Mouse (Mus musculus) neural tube, embryonic 13.5 days (tissue): ENCODE results near the gene Tnxb. TPM values are rescaled to one million over a fixed set of nuclear protein-coding genes. Genes with fewer than 3 reads are reported as not detected.
A peak's percentile ranks its signal among the peaks of the same experiment; 100 is the strongest.

Source experiments
- ATAC-seq: fragments of 200-750 bp; cut with Nextera tagmentation; 2 replicates; pipeline ENCODE4 v1.8.0; 2017; ENCODE audit warnings: low read depth, mild to moderate bottlenecking, moderate TSS enrichment, moderate library complexity
- H3K27ac ChIP-seq: fragments of 300-500 bp; sonication (generic); replicated peaks from 2 replicates; pipeline ENCODE4 v1.5.1; 2015; ENCODE audit warnings: moderate library complexity, mild to moderate bottlenecking, inconsistent platforms
- H3K27me3 ChIP-seq: fragments of 300-500 bp; sonication (generic); 2 replicates; pipeline ENCODE4 v1.6.1; 2015; ENCODE audit warnings: mild to moderate bottlenecking, inconsistent platforms
- H3K36me3 ChIP-seq: fragments of 300-500 bp; sonication (generic); 2 replicates; pipeline ENCODE4 v1.6.1; 2015; ENCODE audit warnings: mild to moderate bottlenecking, inconsistent platforms
- H3K4me1 ChIP-seq: fragments of 300-500 bp; sonication (generic); replicated peaks from 2 replicates; pipeline ENCODE4 v1.6.1; 2015; ENCODE audit warnings: inconsistent platforms
- H3K4me2 ChIP-seq: fragments of 300-500 bp; sonication (generic); 2 replicates; pipeline ENCODE4 v1.6.1; 2015; ENCODE audit warnings: inconsistent platforms, mild to moderate bottlenecking, moderate library complexity
- H3K4me3 ChIP-seq: fragments of 300-500 bp; sonication (generic); 2 replicates; pipeline ENCODE4 v1.5.1; 2015; ENCODE audit warnings: mild to moderate bottlenecking, inconsistent platforms
- H3K9ac ChIP-seq: fragments of 300-500 bp; sonication (generic); 2 replicates; pipeline ENCODE4 v1.6.1; 2015; ENCODE audit warnings: moderate library complexity, mild to moderate bottlenecking, inconsistent platforms
- H3K9me3 ChIP-seq: fragments of 300-500 bp; sonication (generic); 2 replicates; pipeline ENCODE4 v1.6.1; 2016; ENCODE audit warnings: inconsistent platforms
- WGBS: fragments of 180-500 bp; shearing (Covaris S2); methylation state at CpG from one replicate; pipeline ENCODE4 v1.1.7; 2015; 5-methylcytosine and 5-hydroxymethylcytosine counted together
- polyA plus RNA-seq: library from polyadenylated mRNA; unstranded; fragments of >200 nt; fragmentation: Nextera tagmentation; extraction: Ambion mirVana; gene quantifications from 2 replicates; pipeline ENCODE4 v1.2.1, GENCODE M21; 2015

Gene Tnxb
- polyA plus RNA-seq, 1 experiment from 2014 or later = 0.11 TPM

DNA sequence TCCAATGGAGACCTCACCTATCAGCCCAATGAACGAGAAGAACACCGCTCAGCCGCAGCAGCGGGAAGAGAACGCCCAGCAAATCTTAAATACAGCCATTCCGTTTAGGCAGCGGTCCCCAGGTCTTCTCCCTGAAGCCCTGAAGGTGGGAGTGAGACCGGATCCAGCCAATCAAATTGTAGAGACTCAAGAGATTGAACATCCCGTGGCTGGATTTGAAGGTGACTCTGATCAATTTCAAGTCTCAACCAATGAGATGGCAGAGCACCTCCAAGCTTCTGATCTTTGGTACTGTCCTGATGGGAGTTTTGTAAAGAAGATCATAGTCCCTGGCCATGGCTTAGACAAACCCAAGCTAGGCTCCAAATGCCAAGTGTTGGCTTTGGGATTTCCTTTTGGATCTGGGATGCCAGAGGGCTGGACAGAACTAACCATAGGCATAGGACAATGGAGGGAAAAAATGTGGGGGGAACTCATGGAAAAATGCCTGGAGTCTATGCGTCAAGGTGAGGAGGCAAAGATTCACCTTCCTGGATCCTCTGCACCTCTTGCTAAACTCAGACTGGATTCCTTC is 25.0 kb upstream of the Tnxb start:
- ATAC-seq = no peak
- Histone ChIP-seq H3K36me3 (peaks cover 16% of the 10 kb centered on the region), H3K4me3 (peak overlapping the region; percentile 54), H3K4me1 (peaks cover 46% of the 10 kb centered on the region), H3K27ac (peak overlapping the region; percentile 70), H3K27me3 (no peaks in the 10 kb centered on the region), H3K9me3 (no peaks in the 10 kb centered on the region), H3K9ac (peak overlapping the region; percentile 75), H3K4me2 (peak overlapping the region; percentile 65)
- 42% methylated on average over 10 of the region's 10 CpGs for WGBS

DNA sequence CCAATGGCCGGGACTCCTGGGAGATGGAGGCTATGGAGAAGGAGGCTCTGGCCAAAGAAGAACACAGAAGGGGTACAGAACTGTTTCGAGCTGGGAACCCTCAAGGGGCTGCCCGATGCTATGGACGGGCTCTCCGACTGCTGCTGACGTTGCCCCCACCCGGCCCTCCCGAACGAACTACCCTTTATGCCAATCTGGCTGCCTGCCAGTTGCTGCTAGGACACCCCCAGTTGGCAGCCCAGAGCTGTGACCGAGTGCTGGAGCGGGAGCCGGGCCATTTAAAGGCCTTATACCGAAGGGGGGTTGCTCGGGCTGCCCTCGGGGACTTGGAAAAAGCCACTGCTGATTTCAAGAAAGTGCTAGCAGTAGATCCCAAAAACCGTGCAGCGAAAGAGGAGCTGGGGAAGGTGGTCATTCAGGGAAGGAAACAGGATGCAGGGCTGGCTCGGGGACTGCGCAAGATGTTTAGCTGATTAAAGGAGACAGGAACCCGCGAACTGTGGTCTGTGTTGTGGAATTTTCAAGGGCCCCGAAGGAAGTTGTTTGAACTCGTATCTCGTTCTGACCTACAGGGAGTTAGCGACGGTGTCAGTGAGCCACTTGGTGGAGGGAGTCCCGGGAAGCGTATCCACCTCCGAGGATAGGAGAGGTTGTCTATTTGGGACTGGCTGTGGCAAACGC is 24.4 kb upstream of the Tnxb start:
- peaks cover 41% of the 10 kb centered on the region for H3K4me1 ChIP-seq
- H3K27me3 ChIP-seq = no peaks in the 10 kb centered on the region
- ATAC-seq = 0 out of 2 replicates have a peak, but pooled peaks have one; percentile 0
- H3K4me3 ChIP-seq = peak overlapping the region; percentile 54
- H3K36me3 ChIP-seq = peaks cover 22% of the 10 kb centered on the region
- no peak overlapping the region; the same call in 1 of the 2 replicates for H3K27ac ChIP-seq
- no peaks in the 10 kb centered on the region for H3K9me3 ChIP-seq
- peak overlapping the region; percentile 65 for H3K4me2 ChIP-seq
- H3K9ac ChIP-seq = 0 out of 2 replicates have a peak overlapping the region, but pooled peaks have one; percentile 75
- 88% methylated on average over 30 of the region's 30 CpGs for WGBS

DNA sequence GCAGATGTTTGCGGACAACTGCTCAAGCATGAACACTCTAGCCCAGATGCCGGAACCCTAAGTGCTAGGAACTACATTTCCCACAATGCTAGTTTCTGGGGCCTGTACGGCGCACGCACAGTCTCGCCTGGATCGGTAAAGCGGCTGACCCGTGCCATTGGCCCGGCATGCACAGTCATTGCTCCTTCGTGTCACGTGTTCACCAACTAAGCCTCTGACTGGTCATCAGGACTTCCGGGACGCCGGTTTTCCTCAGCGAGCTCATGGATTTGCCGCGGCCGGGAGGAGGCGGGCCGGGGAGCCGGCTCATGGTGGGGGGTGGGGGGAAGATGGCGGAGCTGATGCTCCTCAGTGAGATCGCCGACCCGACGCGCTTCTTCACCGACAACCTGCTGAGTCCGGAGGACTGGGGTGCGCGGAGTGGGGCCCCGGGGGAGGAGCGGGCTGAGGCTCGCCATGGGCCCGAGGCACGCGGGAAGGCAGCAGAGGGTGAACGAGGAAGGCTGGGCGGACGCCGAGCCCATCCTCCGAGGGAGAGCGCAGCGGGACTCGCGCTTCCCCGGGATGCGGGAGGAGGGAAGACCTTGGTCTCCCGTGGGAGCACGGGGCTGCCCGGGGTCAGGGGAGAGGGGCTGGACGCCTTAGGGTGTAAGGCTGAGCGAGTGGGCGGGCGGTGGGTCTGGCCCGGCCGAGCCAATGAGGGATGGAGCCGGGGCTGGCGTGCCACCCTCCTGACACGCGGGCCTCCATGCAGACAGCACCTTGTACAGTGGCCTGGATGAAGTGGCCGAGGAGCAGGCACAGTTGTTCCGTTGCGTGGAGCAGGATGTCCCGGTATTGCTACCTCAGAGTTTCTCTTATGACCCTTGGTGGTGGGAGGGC is 23.2 kb upstream of the Tnxb start, which contains the start of gene Atf6b:
TSS of gene Atf6b (plus strand) at position 241 of the 882 bp plus-strand sequence.
- H3K4me1 ChIP-seq = peaks cover 35% of the 10 kb centered on the region
- no peaks in the 10 kb centered on the region for H3K27me3 ChIP-seq
- H3K9ac ChIP-seq = peak within 1 kb of the TSS; percentile 92
- ATAC-seq = peak; percentile 96
- H3K9me3 ChIP-seq = no peaks in the 10 kb centered on the region
- H3K4me3 ChIP-seq = peak within 1 kb of the TSS; percentile 98
- peak within 1 kb of the TSS; percentile 95 for H3K4me2 ChIP-seq
- peak within 1 kb of the TSS; percentile 83 for H3K27ac ChIP-seq
- peaks cover 34% of the 10 kb centered on the region for H3K36me3 ChIP-seq
- WGBS = under 1% methylated on average over 66 of the region's 66 CpGs

DNA sequence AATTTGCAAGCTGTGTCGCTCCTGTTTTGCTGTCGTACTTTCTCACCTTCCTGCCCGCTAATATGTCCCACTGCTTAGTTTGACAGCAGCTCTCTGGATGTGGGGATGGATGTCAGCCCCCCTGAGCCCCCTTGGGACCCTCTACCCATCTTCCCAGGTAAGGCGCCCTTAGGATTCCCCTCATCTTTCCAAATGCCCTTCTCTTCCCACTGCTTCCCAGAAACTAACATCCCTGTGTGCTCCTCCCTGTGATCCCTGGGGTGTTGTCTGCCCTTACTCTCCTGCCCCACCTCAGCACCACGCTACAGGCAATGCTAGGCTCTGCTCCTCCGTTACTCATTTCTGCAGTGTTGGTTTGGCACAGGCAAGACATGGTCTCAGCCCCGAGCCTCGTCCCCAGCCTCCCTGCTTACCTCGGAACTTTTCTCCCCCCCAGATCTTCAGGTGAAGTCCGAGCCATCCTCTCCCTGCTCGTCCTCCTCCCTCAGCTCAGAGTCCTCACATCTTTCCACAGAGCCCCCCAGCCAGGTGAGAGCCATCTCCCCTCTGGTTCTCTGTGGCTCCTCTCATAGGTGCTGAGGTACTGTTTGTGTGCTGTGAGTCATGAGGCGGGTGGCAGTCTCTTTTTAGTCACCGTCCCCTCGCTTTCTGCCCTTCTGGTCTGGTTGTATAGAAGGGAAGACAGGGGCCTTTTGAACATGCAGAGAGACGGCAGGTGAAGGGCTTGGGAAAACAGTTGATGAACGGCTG is 22.0 kb upstream of the Tnxb start:
- Histone ChIP-seq H3K27me3 (no peaks in the 10 kb centered on the region), H3K27ac (no peak overlapping the region), H3K4me2 (peak overlapping the region; percentile 95), H3K4me3 (peak overlapping the region; percentile 98), H3K4me1 (peaks cover 35% of the 10 kb centered on the region), H3K36me3 (peaks cover 46% of the 10 kb centered on the region), H3K9me3 (no peaks in the 10 kb centered on the region), H3K9ac (peak overlapping the region; percentile 92; the same call in 1 of the 2 replicates)
- 88% methylated on average over 16 of the region's 16 CpGs for WGBS
- no peak for ATAC-seq

DNA sequence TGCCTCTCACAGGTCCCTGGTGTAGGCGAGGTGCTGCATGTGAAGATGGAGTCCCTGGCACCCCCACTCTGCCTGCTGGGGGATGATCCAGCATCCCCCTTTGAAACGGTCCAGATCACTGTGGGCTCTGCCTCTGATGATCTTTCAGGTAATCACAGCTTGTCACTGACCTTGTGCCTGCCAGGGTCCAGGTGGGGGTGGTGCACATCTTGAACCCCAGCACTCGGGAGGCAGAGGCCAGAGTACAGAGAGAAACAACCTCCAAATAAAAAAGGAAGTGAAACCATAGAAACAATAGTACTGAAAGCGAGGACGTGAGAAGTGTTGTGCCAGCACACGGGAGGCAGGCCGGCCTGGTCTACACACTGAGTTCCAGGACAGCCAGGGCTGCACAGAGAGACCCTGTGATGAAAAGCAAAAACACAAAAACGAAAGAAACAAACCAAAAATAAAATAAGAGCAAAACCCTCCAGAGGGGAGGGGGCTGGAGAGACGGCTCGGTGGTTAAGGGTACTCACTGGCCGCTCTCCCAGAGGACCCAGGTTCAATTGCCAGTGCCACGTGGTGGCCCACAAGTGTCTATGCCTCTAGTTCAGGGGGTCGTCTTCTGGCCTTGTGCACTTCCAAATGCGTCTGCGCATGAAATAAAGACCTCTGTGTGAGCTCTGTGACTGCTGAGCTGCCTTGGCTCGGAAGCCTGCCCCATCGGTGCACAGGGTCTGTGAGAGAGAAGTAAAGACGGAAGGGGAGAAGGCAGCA is 21.1 kb upstream of the Tnxb start:
- H3K27ac ChIP-seq = no peak overlapping the region
- no peaks in the 10 kb centered on the region for H3K27me3 ChIP-seq
- H3K36me3 ChIP-seq = peaks cover 55% of the 10 kb centered on the region
- H3K4me3 ChIP-seq = no peak overlapping the region
- WGBS = 93% methylated on average over 18 of the region's 18 CpGs
- no peaks in the 10 kb centered on the region for H3K9me3 ChIP-seq
- ATAC-seq = no peak
- H3K9ac ChIP-seq = no peak overlapping the region
- no peak overlapping the region for H3K4me2 ChIP-seq
- peaks cover 32% of the 10 kb centered on the region for H3K4me1 ChIP-seq

DNA sequence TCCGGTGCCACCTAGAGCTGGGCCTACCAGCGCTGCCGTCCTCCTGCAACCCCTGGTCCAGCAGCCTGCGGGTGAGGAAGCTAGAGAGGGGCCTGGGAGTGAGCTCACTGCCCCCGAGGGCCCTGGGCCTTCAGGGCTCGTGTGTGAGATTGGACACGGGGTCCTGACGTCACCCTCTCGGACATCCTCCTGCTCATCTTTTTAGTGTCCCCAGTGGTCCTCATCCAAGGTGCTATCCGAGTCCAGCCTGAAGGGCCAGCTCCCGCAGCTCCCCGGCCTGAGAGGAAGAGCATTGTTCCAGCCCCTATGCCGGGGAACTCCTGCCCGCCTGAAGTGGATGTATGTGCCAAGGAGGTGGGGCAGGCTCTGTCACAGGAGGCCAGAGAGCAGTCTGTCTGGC is 19.6 kb upstream of the Tnxb start:
- Histone ChIP-seq H3K4me3 (no peak overlapping the region), H3K9me3 (no peaks in the 10 kb centered on the region), H3K9ac (no peak overlapping the region), H3K4me1 (peaks cover 24% of the 10 kb centered on the region), H3K27me3 (no peaks in the 10 kb centered on the region), H3K27ac (no peak overlapping the region), H3K36me3 (peaks cover 66% of the 10 kb centered on the region), H3K4me2 (no peak overlapping the region)
- 96% methylated on average over 14 of the region's 14 CpGs for WGBS
- ATAC-seq = no peak

DNA sequence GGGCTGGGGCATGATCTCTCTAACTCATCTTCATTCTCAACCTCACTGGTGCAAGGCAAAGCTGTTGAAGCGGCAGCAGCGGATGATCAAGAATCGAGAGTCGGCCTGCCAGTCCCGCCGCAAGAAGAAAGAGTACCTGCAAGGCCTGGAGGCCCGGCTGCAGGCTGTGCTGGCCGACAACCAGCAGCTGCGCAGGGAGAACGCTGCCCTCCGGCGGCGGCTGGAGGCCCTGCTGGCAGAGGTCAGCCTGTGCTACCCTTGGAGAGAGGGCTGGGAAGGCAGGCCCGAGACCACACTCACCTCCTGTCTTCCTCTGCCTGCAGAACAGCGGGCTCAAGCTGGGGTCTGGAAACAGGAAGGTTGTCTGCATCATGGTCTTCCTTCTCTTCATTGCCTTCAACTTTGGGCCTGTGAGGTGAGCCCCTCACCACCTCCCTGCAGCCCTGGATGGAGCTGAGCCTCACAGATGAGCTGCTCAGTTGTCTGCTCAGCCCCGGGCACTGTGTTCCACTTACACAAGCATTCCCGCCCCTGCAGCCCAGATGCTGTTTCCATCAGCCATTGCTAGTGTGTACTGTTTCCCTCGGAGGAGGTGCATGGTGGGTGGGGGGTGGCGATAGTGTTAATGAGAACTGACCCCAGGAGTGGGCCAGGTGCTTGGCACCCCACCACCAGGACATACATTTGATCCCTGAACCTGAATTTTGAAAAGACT is 18.7 kb upstream of the Tnxb start:
- Histone ChIP-seq H3K4me3 (no peak overlapping the region), H3K4me2 (no peak overlapping the region), H3K27me3 (no peaks in the 10 kb centered on the region), H3K9ac (no peak overlapping the region), H3K4me1 (peaks cover 24% of the 10 kb centered on the region), H3K27ac (no peak overlapping the region), H3K9me3 (no peaks in the 10 kb centered on the region), H3K36me3 (peaks cover 66% of the 10 kb centered on the region)
- 47% methylated on average over 19 of the region's 19 CpGs for WGBS
- no peak for ATAC-seq

DNA sequence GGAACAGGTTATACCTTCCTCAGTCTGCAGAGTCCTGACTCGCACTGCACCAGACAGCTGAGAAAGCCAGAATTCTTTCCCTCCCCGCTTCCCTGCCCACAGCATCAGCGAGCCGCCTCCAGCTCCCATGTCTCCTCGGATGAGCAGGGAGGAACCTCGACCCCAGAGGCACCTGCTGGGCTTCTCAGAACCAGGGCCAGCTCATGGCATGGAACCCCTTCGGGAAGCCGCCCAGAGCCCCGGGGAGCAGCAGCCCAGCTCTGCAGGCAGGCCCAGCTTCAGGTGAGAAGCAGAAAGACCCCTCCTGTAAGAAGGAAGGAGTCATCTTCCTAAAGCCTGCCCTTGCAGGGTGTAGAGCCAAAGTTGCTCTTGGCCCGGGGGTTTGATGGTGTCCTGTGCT is 17.8 kb upstream of the Tnxb start:
- H3K27ac ChIP-seq = no peak overlapping the region
- H3K9ac ChIP-seq = no peak overlapping the region
- peaks cover 24% of the 10 kb centered on the region for H3K4me1 ChIP-seq
- no peak overlapping the region for H3K4me3 ChIP-seq
- WGBS = 89% methylated on average over 10 of the region's 10 CpGs
- H3K4me2 ChIP-seq = no peak overlapping the region
- H3K27me3 ChIP-seq = no peaks in the 10 kb centered on the region
- peaks cover 66% of the 10 kb centered on the region for H3K36me3 ChIP-seq
- no peak for ATAC-seq
- H3K9me3 ChIP-seq = no peaks in the 10 kb centered on the region

DNA sequence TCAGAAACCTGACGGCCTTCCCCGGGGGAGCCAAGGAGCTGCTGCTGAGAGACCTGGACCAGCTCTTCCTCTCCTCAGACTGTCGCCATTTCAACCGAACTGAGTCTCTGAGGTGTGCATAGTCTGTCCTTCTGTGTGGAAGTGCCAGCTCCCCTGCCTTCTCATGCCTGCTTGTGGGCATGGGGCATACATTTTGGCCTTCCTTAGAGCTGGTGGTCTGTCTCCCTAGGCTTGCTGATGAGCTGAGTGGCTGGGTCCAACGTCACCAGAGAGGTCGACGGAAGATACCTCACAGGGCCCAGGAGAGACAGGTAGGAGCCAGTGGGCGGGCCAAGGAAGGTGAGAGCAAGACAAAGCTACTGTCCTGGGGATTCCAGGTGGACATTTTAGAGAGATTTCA is 17.4 kb upstream of the Tnxb start:
- peaks cover 19% of the 10 kb centered on the region for H3K4me1 ChIP-seq

DNA sequence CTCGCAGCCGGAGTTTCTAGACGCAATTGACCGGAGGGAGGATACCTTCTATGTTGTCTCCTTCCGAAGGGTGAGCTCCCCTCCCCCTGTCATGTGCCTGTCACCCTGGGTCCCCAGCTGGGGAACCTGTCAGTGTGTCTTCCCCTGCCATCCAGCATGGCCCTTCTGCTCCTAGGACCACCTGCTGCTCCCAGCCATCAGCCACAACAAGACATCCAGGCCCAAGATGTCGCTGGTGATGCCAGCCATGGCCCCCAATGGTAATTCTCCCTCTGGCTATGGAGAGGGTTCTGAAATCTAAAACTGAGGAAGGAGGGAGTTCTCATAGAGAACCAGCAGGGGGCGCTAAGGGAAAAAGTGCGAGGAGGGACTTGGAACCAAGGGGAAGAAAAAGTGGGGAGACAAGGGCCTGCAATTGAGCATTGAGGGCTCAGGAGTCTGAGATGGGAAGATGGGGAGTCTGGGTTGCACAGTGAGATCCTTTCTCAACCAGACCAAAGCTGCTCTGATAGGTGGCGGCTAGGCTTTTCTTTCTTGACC is 16.5 kb upstream of the Tnxb start:
- no peak for ATAC-seq
- WGBS = 69% methylated on average over 9 of the region's 9 CpGs

More for the DNA sequence above, 17.4 kb upstream of the Tnxb start:
- Histone ChIP-seq H3K9ac (no peak overlapping the region), H3K4me3 (no peak overlapping the region), H3K27ac (no peak overlapping the region), H3K9me3 (no peaks in the 10 kb centered on the region), H3K27me3 (no peaks in the 10 kb centered on the region), H3K36me3 (peaks cover 66% of the 10 kb centered on the region), H3K4me2 (no peak overlapping the region)
- ATAC-seq = no peak
- 93% methylated on average over 8 of the region's 8 CpGs for WGBS

More for the DNA sequence above, 16.5 kb upstream of the Tnxb start:
- no peak overlapping the region for H3K4me2 ChIP-seq
- H3K9ac ChIP-seq = no peak overlapping the region
- H3K27me3 ChIP-seq = peaks cover 3% of the 10 kb centered on the region
- H3K27ac ChIP-seq = no peak overlapping the region
- no peak overlapping the region for H3K4me3 ChIP-seq
- H3K4me1 ChIP-seq = peaks cover 13% of the 10 kb centered on the region
- H3K9me3 ChIP-seq = no peaks in the 10 kb centered on the region
- H3K36me3 ChIP-seq = peaks cover 66% of the 10 kb centered on the region
